Mouse (Mus musculus) hindbrain, embryonic 12.5 days (tissue): ENCODE results near the gene Rfx8. TPM values are rescaled to one million over a fixed set of nuclear protein-coding genes. Genes with fewer than 3 reads are reported as not detected.

Source experiments
- ATAC-seq: fragments of 200-750 bp; cut with Nextera tagmentation; 2 replicates; pipeline ENCODE4 v1.8.0; 2017; ENCODE audit warnings: moderate TSS enrichment; ENCODE audit not compliant: low FRiP score
- H3K27ac ChIP-seq: fragments of 300-500 bp; sonication (generic); 2 replicates; pipeline ENCODE4 v1.5.1; 2016; ENCODE audit warnings: mild to moderate bottlenecking
- H3K27me3 ChIP-seq: fragments of 300-500 bp; sonication (generic); 2 replicates; pipeline ENCODE4 v1.6.1; 2016; ENCODE audit warnings: mild to moderate bottlenecking
- H3K36me3 ChIP-seq: fragments of 300-500 bp; sonication (generic); 2 replicates; pipeline ENCODE4 v1.6.1; 2016; ENCODE audit warnings: mild to moderate bottlenecking
- H3K4me1 ChIP-seq: fragments of 300-500 bp; sonication (generic); 2 replicates; pipeline ENCODE4 v1.6.1; 2016
- H3K4me2 ChIP-seq: fragments of 300-500 bp; sonication (generic); replicated peaks from 2 replicates; pipeline ENCODE4 v1.6.1; 2016; ENCODE audit warnings: mild to moderate bottlenecking
- H3K4me3 ChIP-seq: fragments of 300-500 bp; sonication (generic); 2 replicates; pipeline ENCODE4 v1.5.1; 2016; ENCODE audit warnings: mild to moderate bottlenecking
- H3K9ac ChIP-seq: fragments of 300-500 bp; sonication (generic); 2 replicates; pipeline ENCODE4 v1.6.1; 2016; ENCODE audit warnings: mild to moderate bottlenecking, moderate library complexity
- H3K9me3 ChIP-seq: fragments of 300-500 bp; sonication (generic); replicated peaks from 2 replicates; pipeline ENCODE4 v1.6.1; 2016; ENCODE audit warnings: mild to moderate bottlenecking
- WGBS: fragments of 180-500 bp; shearing (Covaris S2); methylation state at CpG from one replicate; pipeline ENCODE4 v1.1.7; 2016; 5-methylcytosine and 5-hydroxymethylcytosine counted together
- polyA plus RNA-seq: library from polyadenylated mRNA; unstranded; fragments of >200 nt; fragmentation: Nextera tagmentation; extraction: Ambion mirVana; gene quantifications from 2 replicates; pipeline ENCODE4 v1.2.1, GENCODE M21; 2016

The Rfx8 gene
- 0.63 and 0.93 TPM in 2 replicates for polyA plus RNA-seq

GRCm38 (mm10) chr1:39720632-39721350 is at the start of gene Rfx8:
Gene Rfx8 (minus strand): TSS chr1:39720997.
- H3K4me1 ChIP-seq = peaks cover 17% of the 10 kb centered on the region; the same call in 1 of the 2 replicates
- WGBS = 1% methylated on average over 42 of the region's 42 CpGs
- 0 out of 2 replicates have a peak, but pooled peaks cover 3% of the 10 kb centered on the region for H3K27me3 ChIP-seq
- ATAC-seq = peak; percentile 76
- peak within 1 kb of the TSS; percentile 86 for H3K4me2 ChIP-seq
- no peak within 1 kb of the TSS for H3K27ac ChIP-seq
- H3K4me3 ChIP-seq = peak within 1 kb of the TSS; percentile 53
- H3K9ac ChIP-seq = peak within 1 kb of the TSS; percentile 77
- no peaks in the 10 kb centered on the region for H3K9me3 ChIP-seq
- H3K36me3 ChIP-seq = no peaks in the 10 kb centered on the region

DNA sequence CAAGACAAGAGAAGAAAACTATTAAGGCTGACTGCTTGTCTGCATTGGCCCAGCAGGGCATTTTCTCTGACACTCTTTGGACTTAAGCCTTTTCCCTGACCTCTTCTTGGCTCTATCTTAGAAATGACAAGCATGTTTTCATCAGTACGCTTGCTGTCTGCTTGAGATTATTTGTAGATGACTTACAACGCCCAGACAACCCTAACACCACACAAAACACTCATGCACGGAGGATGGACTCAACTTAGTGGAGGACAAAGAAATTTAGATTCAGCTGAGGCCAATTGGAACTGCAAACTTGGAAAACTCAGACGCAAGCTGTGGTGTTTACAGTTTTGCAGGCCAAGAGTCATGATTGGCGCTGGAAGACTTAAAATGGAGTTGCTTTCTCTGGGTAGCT is 49.6 kb upstream of the Rfx8 start:
- Histone ChIP-seq H3K9ac (no peak overlapping the region), H3K27me3 (no peaks in the 10 kb centered on the region), H3K9me3 (peaks cover 5% of the 10 kb centered on the region; the same call in 1 of the 2 replicates), H3K4me1 (peaks cover 21% of the 10 kb centered on the region), H3K4me3 (no peak overlapping the region), H3K27ac (no peak overlapping the region), H3K4me2 (no peak overlapping the region), H3K36me3 (no peaks in the 10 kb centered on the region)
- 84% methylated on average over 5 of the region's 5 CpGs for WGBS
- no peak for ATAC-seq

DNA sequence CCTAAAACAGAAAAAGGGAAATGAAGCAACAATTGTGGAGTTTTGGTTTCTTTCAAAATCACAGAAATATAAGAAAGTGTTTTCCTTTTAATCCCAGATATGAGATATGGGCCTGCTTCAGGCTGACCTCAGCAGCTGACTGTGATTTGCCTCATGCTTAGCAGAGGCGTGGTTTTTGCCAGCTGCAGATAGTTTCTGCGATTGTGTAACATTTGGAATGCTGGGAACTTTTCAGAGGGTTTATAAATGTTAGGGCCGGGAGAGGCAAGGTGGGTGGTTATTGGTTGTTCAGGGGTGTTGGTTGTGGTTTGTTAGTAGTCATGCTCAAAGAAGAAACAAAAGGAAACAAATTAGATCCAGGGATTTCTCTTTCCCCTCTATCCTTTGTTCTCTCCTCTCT is 47.2 kb upstream of the Rfx8 start:
- no peak for ATAC-seq
- Histone ChIP-seq H3K4me2 (no peak overlapping the region), H3K9me3 (peaks cover 5% of the 10 kb centered on the region; the same call in 1 of the 2 replicates), H3K4me1 (peaks cover 11% of the 10 kb centered on the region), H3K9ac (no peak overlapping the region), H3K36me3 (no peaks in the 10 kb centered on the region), H3K4me3 (no peak overlapping the region), H3K27me3 (0 out of 2 replicates have a peak, but pooled peaks cover 3% of the 10 kb centered on the region), H3K27ac (no peak overlapping the region)
- 82% methylated on average over 3 of the region's 3 CpGs for WGBS

GRCm38 (mm10) chr1:39765854-39766493 is 45.2 kb upstream of the Rfx8 start:
- no peak overlapping the region for H3K4me3 ChIP-seq
- ATAC-seq = no peak
- no peak overlapping the region for H3K4me2 ChIP-seq
- H3K9ac ChIP-seq = no peak overlapping the region
- H3K27ac ChIP-seq = no peak overlapping the region
- H3K9me3 ChIP-seq = peaks cover 5% of the 10 kb centered on the region; the same call in 1 of the 2 replicates
- H3K4me1 ChIP-seq = peaks cover 16% of the 10 kb centered on the region
- H3K36me3 ChIP-seq = no peaks in the 10 kb centered on the region
- peaks cover 9% of the 10 kb centered on the region; the same call in 1 of the 2 replicates for H3K27me3 ChIP-seq
- WGBS = 87% methylated on average over 7 of the region's 7 CpGs

GRCm38 (mm10) chr1:39762025-39762370 is 41.2 kb upstream of the Rfx8 start:
- no peak overlapping the region for H3K4me3 ChIP-seq
- H3K9me3 ChIP-seq = no peaks in the 10 kb centered on the region
- H3K36me3 ChIP-seq = no peaks in the 10 kb centered on the region
- H3K4me1 ChIP-seq = peaks cover 16% of the 10 kb centered on the region
- peak overlapping the region; percentile 41 for H3K4me2 ChIP-seq
- WGBS = 5% methylated on average over 10 of the region's 10 CpGs
- H3K27ac ChIP-seq = peak overlapping the region; percentile 57
- H3K9ac ChIP-seq = no peak overlapping the region
- H3K27me3 ChIP-seq = peaks cover 9% of the 10 kb centered on the region; the same call in 1 of the 2 replicates
- peak; percentile 67; the same call in 1 of the 2 replicates for ATAC-seq

- H3K27ac ChIP-seq = peak overlapping the region; percentile 57
- no peak overlapping the region for H3K9ac ChIP-seq
- H3K27me3 ChIP-seq = peaks cover 9% of the 10 kb centered on the region; the same call in 1 of the 2 replicates
- 0 out of 2 replicates have a peak overlapping the region, but pooled peaks have one; percentile 6 for H3K4me3 ChIP-seq
- ATAC-seq = peak; percentile 47
- H3K9me3 ChIP-seq = no peaks in the 10 kb centered on the region
- H3K4me1 ChIP-seq = peaks cover 16% of the 10 kb centered on the region
- 6% methylated on average over 22 of the region's 22 CpGs for WGBS
- H3K4me2 ChIP-seq = peak overlapping the region; percentile 41
- no peaks in the 10 kb centered on the region for H3K36me3 ChIP-seq
Measured at GRCm38 (mm10) chr1:39761211-39762024, 40.6 kb upstream of the Rfx8 start.

GRCm38 (mm10) chr1:39760181-39760715 is 39.5 kb upstream of the Rfx8 start:
- H3K9ac ChIP-seq = no peak overlapping the region
- no peak overlapping the region for H3K4me3 ChIP-seq
- WGBS = 81% methylated on average over 6 of the region's 6 CpGs
- peaks cover 9% of the 10 kb centered on the region; the same call in 1 of the 2 replicates for H3K27me3 ChIP-seq
- H3K36me3 ChIP-seq = no peaks in the 10 kb centered on the region
- no peak overlapping the region for H3K4me2 ChIP-seq
- no peak for ATAC-seq
- no peak overlapping the region for H3K27ac ChIP-seq
- H3K9me3 ChIP-seq = no peaks in the 10 kb centered on the region
- H3K4me1 ChIP-seq = peaks cover 16% of the 10 kb centered on the region

- no peak for ATAC-seq
Measured at GRCm38 (mm10) chr1:39759231-39760175, 38.7 kb upstream of the Rfx8 start.

GRCm38 (mm10) chr1:39758244-39758643 is 37.4 kb upstream of the Rfx8 start:
- Histone ChIP-seq H3K4me3 (no peak overlapping the region), H3K27ac (no peak overlapping the region), H3K27me3 (peaks cover 6% of the 10 kb centered on the region; the same call in 1 of the 2 replicates), H3K9me3 (no peaks in the 10 kb centered on the region), H3K4me2 (no peak overlapping the region), H3K4me1 (peaks cover 19% of the 10 kb centered on the region), H3K9ac (no peak overlapping the region), H3K36me3 (no peaks in the 10 kb centered on the region)
- no peak for ATAC-seq
- 82% methylated on average over 9 of the region's 9 CpGs for whole genome bisulfite sequencing

More at GRCm38 (mm10) chr1:39759231-39760175, 38.7 kb upstream of the Rfx8 start:
- no peak overlapping the region for H3K9ac ChIP-seq
- peaks cover 9% of the 10 kb centered on the region; the same call in 1 of the 2 replicates for H3K27me3 ChIP-seq
- no peak overlapping the region for H3K4me3 ChIP-seq
- WGBS = 63% methylated on average over 9 of the region's 9 CpGs
- no peaks in the 10 kb centered on the region for H3K9me3 ChIP-seq
- H3K36me3 ChIP-seq = no peaks in the 10 kb centered on the region
- H3K4me2 ChIP-seq = no peak overlapping the region
- H3K27ac ChIP-seq = no peak overlapping the region
- H3K4me1 ChIP-seq = peaks cover 19% of the 10 kb centered on the region

DNA sequence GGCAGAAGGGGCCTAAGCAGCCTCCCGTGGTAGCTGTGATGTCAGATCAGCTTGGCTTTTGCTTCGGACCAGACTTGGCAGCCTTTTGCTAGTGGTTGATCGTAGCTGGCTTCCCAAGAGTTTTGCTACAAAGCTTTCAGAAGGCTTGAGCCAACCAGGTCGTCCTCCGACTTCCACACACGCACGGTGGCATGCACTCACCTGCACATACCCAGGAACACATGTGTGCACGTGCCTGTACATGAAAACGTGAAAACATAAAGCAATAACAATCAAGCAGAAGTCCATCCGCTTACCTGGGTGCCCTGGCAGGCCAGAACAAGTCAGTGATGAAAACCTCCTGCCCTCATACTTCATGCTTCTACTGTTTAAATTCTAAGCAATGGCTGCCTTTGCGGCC is 36.2 kb upstream of the Rfx8 start:
- ATAC-seq = no peak

More for the DNA sequence above, 36.2 kb upstream of the Rfx8 start:
- H3K9me3 ChIP-seq = no peaks in the 10 kb centered on the region
- H3K9ac ChIP-seq = no peak overlapping the region
- no peaks in the 10 kb centered on the region for H3K27me3 ChIP-seq
- 86% methylated on average over 11 of the region's 11 CpGs for WGBS
- H3K27ac ChIP-seq = no peak overlapping the region
- no peaks in the 10 kb centered on the region for H3K36me3 ChIP-seq
- no peak overlapping the region for H3K4me2 ChIP-seq
- H3K4me3 ChIP-seq = no peak overlapping the region
- H3K4me1 ChIP-seq = peaks cover 13% of the 10 kb centered on the region
